Mouse (Mus musculus): ENCODE measurements at regions not wholly inside any gene's neighbourhood (a gene's known extent, or its start where the extent isn't known, plus 50 kb on each side); places are given as distances from the start of the nearest gene placed in this dataset.

- no peak for DNase-seq (ENCODE audit: low read depth, low spot score)
These were observed 444.0 kb downstream of the Slc16a7 start for GRCm38 (mm10) chr10:124945257-124945656.

GRCm38 (mm10) chr10:124942214-124942613 is 447.1 kb downstream of the Slc16a7 start:
- no peak for DNase-seq (ENCODE audit: low read depth, low spot score)

- DNase-seq (ENCODE audit: low read depth, low spot score), result no peak
These were observed 462.0 kb downstream of the Slc16a7 start for GRCm38 (mm10) chr10:124927218-124927617.

GRCm38 (mm10) chr10:124900044-124900443 is 489.2 kb downstream of the Slc16a7 start:
- DNase-seq (ENCODE audit: low read depth, low spot score), result no peak

- no peak for DNase-seq (ENCODE audit: low read depth, low spot score)
These were observed 510.7 kb downstream of the Slc16a7 start for GRCm38 (mm10) chr10:124878525-124878924.

- DNase-seq (ENCODE audit: low read depth, low spot score), result no peak
These were observed 511.6 kb downstream of the Slc16a7 start for GRCm38 (mm10) chr10:124877706-124878105.

GRCm38 (mm10) chr10:124872211-124872610 is 517.1 kb downstream of the Slc16a7 start:
- DNase-seq (ENCODE audit: low read depth, low spot score), result no peak

GRCm38 (mm10) chr10:124842546-124843113 is 546.6 kb downstream of the Slc16a7 start:
- DNase-seq (ENCODE audit: low read depth, low spot score), result no peak

GRCm38 (mm10) chr10:124833930-124834329 is 555.3 kb downstream of the Slc16a7 start:
- DNase-seq (ENCODE audit: low read depth, low spot score), result no peak

GRCm38 (mm10) chr10:124803997-124804614 is 585.2 kb downstream of the Slc16a7 start:
- DNase-seq (ENCODE audit: low read depth, low spot score), result peak; percentile 1

Data from mesoderm, embryonic 11.5 days (tissue).